Comparison of ENCODE assay signal across 25 mouse cellular contexts in genomic region chr2:123320448-123321097, GRCm38 (mm10).
"Had no signal": no experiment of that assay in that cellular context is flagged by ENCODE, and none has a peak within 500 bp of the region (broad histone marks: within the 10 kb centered on the region; RNA-seq: fewer than 3 reads in every experiment).

No protein-coding gene starts in this region.

- ATAC-seq: hindbrain, embryonic 16.5 days; inflammation-experienced regulatory T-cells, adult 6 months had no signal

- H3K4me1 ChIP-seq: heart, embryonic 10.5 days; hindbrain, embryonic 10.5 days; hindbrain, embryonic 12.5 days; kidney, embryonic 15.5 days; limb, embryonic 13.5 days; limb, embryonic 15.5 days had no signal

- H3K9ac ChIP-seq: heart, embryonic 12.5 days; hindbrain, embryonic 12.5 days; hindbrain, embryonic 14.5 days; kidney, embryonic 15.5 days; limb, embryonic 13.5 days; limb, embryonic 15.5 days had no signal

- H3K4me3 ChIP-seq: gastrocnemius, adult 2 months; heart, embryonic 10.5 days; heart, embryonic 12.5 days; hindbrain, embryonic 10.5 days; hindbrain, embryonic 12.5 days; kidney, embryonic 15.5 days; limb, embryonic 13.5 days; limb, embryonic 15.5 days had no signal

- H3K36me3 ChIP-seq: heart, embryonic 10.5 days; heart, embryonic 12.5 days; hindbrain, embryonic 10.5 days; hindbrain, embryonic 12.5 days; kidney, embryonic 15.5 days; limb, embryonic 13.5 days; limb, embryonic 15.5 days had no signal

- H3K4me2 ChIP-seq: heart, embryonic 12.5 days; hindbrain, embryonic 12.5 days; hindbrain, embryonic 14.5 days; kidney, embryonic 15.5 days; limb, embryonic 13.5 days; limb, embryonic 15.5 days had no signal

- H3K27ac ChIP-seq: gastrocnemius, adult 2 months; heart, embryonic 10.5 days; hindbrain, embryonic 10.5 days; hindbrain, embryonic 12.5 days; hindbrain, embryonic 14.5 days; kidney, embryonic 15.5 days; kidney, postnatal 0 days; limb, embryonic 13.5 days; limb, embryonic 15.5 days had no signal

- DNase-seq: gastrocnemius, adult 2 months; gastrocnemius, postnatal 10 days; gastrocnemius, postnatal 25 days; heart, adult 18-20 months; heart, postnatal 10 days; heart, postnatal 4 days; kidney, adult 11 months; kidney, adult 2 months; kidney, adult 9 months; kidney, postnatal 14 days; kidney, postnatal 36 days; layer of hippocampus, adult 9-11 months; layer of hippocampus, postnatal 36 days; left cerebral cortex, postnatal 4 days had no signal

- H3K9me3 ChIP-seq: heart, embryonic 10.5 days; heart, embryonic 12.5 days; hindbrain, embryonic 10.5 days; hindbrain, embryonic 12.5 days; kidney, embryonic 15.5 days; limb, embryonic 13.5 days; limb, embryonic 15.5 days had no signal

- H3K27me3 ChIP-seq: heart, embryonic 12.5 days; hindbrain, embryonic 12.5 days; kidney, embryonic 15.5 days; limb, embryonic 13.5 days; limb, embryonic 15.5 days had no signal
